Mouse (Mus musculus) heart, adult 2 months (tissue): ENCODE measurements around the gene Exph5.

ENCODE experiments used
- CTCF ChIP-seq: fragments of 200-600 bp; IDR thresholded peaks from 2 replicates; pipeline ENCODE4 v1.8.1; 2022; ENCODE audit warnings: antibody characterized with exemption, mild to moderate bottlenecking, moderate library complexity
- EP300 ChIP-seq: fragments of 200-500 bp; IDR thresholded peaks from 2 replicates; pipeline ENCODE4 v1.6.1; 2011; ENCODE audit warnings: low read depth, low read length, control low read depth; ENCODE audit not compliant: insufficient read depth
- POLR2A ChIP-seq: fragments of 200-500 bp; IDR thresholded peaks from 2 replicates; pipeline ENCODE4 v1.6.1; 2011; ENCODE audit warnings: mild to moderate bottlenecking, low read depth, low read length, control low read depth; ENCODE audit not compliant: insufficient read depth

- TF ChIP-seq POLR2A (no peak), CTCF (no peak), EP300 (no peak)
These were observed 24.1 kb downstream of the Exph5 start for GRCm38 (mm10) chr9:53325363-53326090.
